Mouse (Mus musculus) CH12.LX (cell line): ENCODE data around the gene Acadvl.

Experiments used
- CHD1 ChIP-seq: IDR thresholded peaks from 2 replicates; pipeline ENCODE4 v1.6.1; 2012; ENCODE audit warnings: low read depth, low read length, improper control_type of control experiment, inconsistent platforms
- CHD2 ChIP-seq: IDR thresholded peaks from 2 replicates; pipeline ENCODE4 v1.6.1; 2011; ENCODE audit warnings: low read length, improper control_type of control experiment
- CTCF ChIP-seq, 2 experiments: IDR thresholded peaks in 1 of 2; conservative IDR thresholded peaks in 1 of 2; 2 replicates each; pipeline ENCODE4 v1.5.1; 2011 to 2012; ENCODE audit warnings: low read depth in 2 of 2, low read length in 2 of 2, improper control_type of control experiment in 1 of 2, inconsistent platforms in 1 of 2, mild to moderate bottlenecking in 1 of 2, moderate library complexity in 1 of 2
- E2F4 ChIP-seq: IDR thresholded peaks from 2 replicates; pipeline ENCODE4 v1.6.1; 2011; ENCODE audit warnings: low read depth, low read length, improper control_type of control experiment; ENCODE audit not compliant: insufficient replicate concordance
- EP300 ChIP-seq: IDR thresholded peaks from 2 replicates; pipeline ENCODE4 v1.6.1; 2011; ENCODE audit warnings: low read length, improper control_type of control experiment
- IRF4 ChIP-seq: IDR thresholded peaks from 2 replicates; pipeline ENCODE4 v1.6.1; 2014; ENCODE audit warnings: low read depth, mild to moderate bottlenecking, inconsistent platforms, low read length, improper control_type of control experiment
- MEF2A ChIP-seq: IDR thresholded peaks from 2 replicates; pipeline ENCODE4 v1.6.1; 2014; ENCODE audit warnings: low read depth, mild to moderate bottlenecking, inconsistent platforms, low read length, improper control_type of control experiment, borderline replicate concordance
- NRF1 ChIP-seq: IDR thresholded peaks from 2 replicates; pipeline ENCODE4 v1.6.1; 2014; ENCODE audit warnings: low read depth, mild to moderate bottlenecking, inconsistent platforms, low read length, improper control_type of control experiment, moderate library complexity
- POLR2A ChIP-seq: IDR thresholded peaks from 2 replicates; pipeline ENCODE4 v1.6.1; 2011; ENCODE audit warnings: low read depth, mild to moderate bottlenecking, improper control_type of control experiment, low read length
- USF1 ChIP-seq: IDR thresholded peaks from 2 replicates; pipeline ENCODE4 v1.6.1; 2014; ENCODE audit warnings: low read depth, mild to moderate bottlenecking, inconsistent platforms, low read length, improper control_type of control experiment
- USF2 ChIP-seq: conservative IDR thresholded peaks from 2 replicates; pipeline ENCODE4 v1.6.1; 2011; ENCODE audit warnings: low read depth, low read length, improper control_type of control experiment
- ZC3H11A ChIP-seq: IDR thresholded peaks from 2 replicates; pipeline ENCODE4 v1.6.1; 2012; ENCODE audit warnings: low read depth, mild to moderate bottlenecking, inconsistent platforms, low read length, improper control_type of control experiment
- ZNF384 ChIP-seq: IDR thresholded peaks from 2 replicates; pipeline ENCODE4 v1.6.1; 2012; ENCODE audit warnings: low read depth, low read length, improper control_type of control experiment, inconsistent platforms

- no peak for TF ChIP-seq CTCF (conservative IDR thresholded peaks at IDR 0.05 in 1 of 2, IDR thresholded peaks at IDR 0.05 in 1 of 2; ENCODE audit: low read depth in 2 of 2, low read length in 2 of 2)
- TF ChIP-seq NRF1, result no peak
- TF ChIP-seq E2F4, result no peak
- no peak for TF ChIP-seq USF2
- no peak for TF ChIP-seq CHD2
- no peak for TF ChIP-seq ZC3H11A
- no peak for TF ChIP-seq IRF4
- no peak for TF ChIP-seq MEF2A
- TF ChIP-seq USF1, result no peak
- TF ChIP-seq ZNF384, result no peak
- no peak for TF ChIP-seq CHD1
- TF ChIP-seq EP300, result no peak
- TF ChIP-seq POLR2A, result no peak
Measured at GRCm38 (mm10) chr11:69968793-69969192, 46.4 kb downstream of the Acadvl start.
